Mouse (Mus musculus): Measurements from ENCODE around the gene Cpd.

GRCm38 (mm10) chr11:76763741-76764122 lies 83.1 kb downstream of the Cpd start:
- TF ChIP-seq CTCF (IDR thresholded peaks at IDR 0.05; ENCODE audit: low read depth, low read length) (peak; percentile 4; the same call in 1 of the 2 replicates), POLR2A (IDR thresholded peaks at IDR 0.05; ENCODE audit: borderline replicate concordance, low read depth, low read length) (no peak)

Data from bone marrow macrophage, adult 2 months (primary cell).